Mouse (Mus musculus) heart, adult 2 months (tissue): ENCODE data around the gene Aldh1a1. TPM values are rescaled to one million over a fixed set of nuclear protein-coding genes. Genes with fewer than 3 reads are reported as not detected.

Experiments used
- DNase-seq, 2 experiments: peaks; one replicate each; pipeline ENCODE4 v3.0.0; 2021
- H3K27ac ChIP-seq: fragments of 200-600 bp; 2 replicates; pipeline ENCODE4 v1.8.1; 2022
- H3K27me3 ChIP-seq: fragments of 200-500 bp; 2 replicates; pipeline ENCODE4 v1.6.1; 2012; ENCODE audit warnings: mild to moderate bottlenecking, low read length, inconsistent platforms, mixed read lengths; ENCODE audit not compliant: control insufficient read depth, insufficient read depth
- H3K36me3 ChIP-seq: fragments of 200-500 bp; 2 replicates; pipeline ENCODE4 v1.6.1; 2012; ENCODE audit warnings: low read length, inconsistent platforms; ENCODE audit not compliant: control insufficient read depth, insufficient read depth
- H3K4me1 ChIP-seq: fragments of 200-500 bp; 2 replicates; pipeline ENCODE4 v1.6.1; 2011; ENCODE audit warnings: low read length; ENCODE audit not compliant: control insufficient read depth, insufficient read depth
- H3K4me3 ChIP-seq: fragments of 200-600 bp; 2 replicates; pipeline ENCODE4 v1.8.1; 2022
- H3K79me2 ChIP-seq: fragments of 200-500 bp; replicated peaks from 2 replicates; pipeline ENCODE4 v1.6.1; 2012; ENCODE audit warnings: mild to moderate bottlenecking, inconsistent platforms, low read length, moderate library complexity, mixed read lengths; ENCODE audit not compliant: control insufficient read depth, insufficient read depth
- H3K9ac ChIP-seq: fragments of 200-500 bp; 2 replicates; pipeline ENCODE4 v1.6.1; 2012; ENCODE audit warnings: low read depth, mild to moderate bottlenecking, control low read depth, inconsistent platforms, low read length, mixed read lengths
- CTCF ChIP-seq: fragments of 200-600 bp; IDR thresholded peaks from 2 replicates; pipeline ENCODE4 v1.8.1; 2022; ENCODE audit warnings: antibody characterized with exemption, mild to moderate bottlenecking, moderate library complexity
- EP300 ChIP-seq: fragments of 200-500 bp; IDR thresholded peaks from 2 replicates; pipeline ENCODE4 v1.6.1; 2011; ENCODE audit warnings: low read depth, low read length, control low read depth; ENCODE audit not compliant: insufficient read depth
- POLR2A ChIP-seq: fragments of 200-500 bp; IDR thresholded peaks from 2 replicates; pipeline ENCODE4 v1.6.1; 2011; ENCODE audit warnings: mild to moderate bottlenecking, low read depth, low read length, control low read depth; ENCODE audit not compliant: insufficient read depth
- WGBS: fragments of 180-500 bp; shearing (Covaris S2); methylation state at CpG from one replicate; pipeline ENCODE4 v1.1.7; 2018; 5-methylcytosine and 5-hydroxymethylcytosine counted together
- intact Hi-C: fragments of 180-260 bp; cut with DNase I; formaldehyde crosslinking; loops from one replicate; pipeline ENCODE4 v1.15.1; 2025
- polyA plus RNA-seq: library from polyadenylated mRNA; depleted of rRNA; stranded (reverse); fragments of >200 nt; gene quantifications from 2 replicates; pipeline ENCODE4 v1.2.3, GENCODE M21; 2012
- total RNA-seq, 2 experiments: library from RNA; stranded (reverse); gene quantifications; 2 replicates each; pipeline ENCODE4 v1.2.3; 2021

The Aldh1a1 gene
- total and polyA plus RNA-seq, 3 experiments: 23.3 to 25.8 (median 24.1) TPM

DNA sequence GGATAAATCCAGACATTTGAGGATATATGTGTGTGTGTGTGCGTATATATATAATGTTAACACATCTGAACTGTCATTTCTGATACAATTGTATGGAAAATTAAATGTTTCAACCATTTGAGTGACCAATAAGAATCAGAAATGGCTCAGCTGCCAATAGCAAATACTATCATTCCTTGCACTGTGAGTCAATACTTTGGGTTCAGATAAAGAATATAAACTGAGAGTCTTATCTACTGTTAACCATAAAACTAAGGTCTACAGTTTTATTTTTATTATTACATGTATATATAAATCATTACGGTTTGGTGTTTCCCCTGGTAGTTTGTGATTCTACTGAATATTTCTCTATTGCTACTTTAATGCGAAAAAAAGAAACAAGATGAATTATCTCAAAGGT is 65.6 kb downstream of the Aldh1a1 start:
- no peak overlapping the region for H3K27ac ChIP-seq
- TF ChIP-seq POLR2A: no peak
- no peak for TF ChIP-seq CTCF
- TF ChIP-seq EP300: no peak
- H3K36me3 ChIP-seq: no peaks in the 10 kb centered on the region
- H3K4me1 ChIP-seq: no peaks in the 10 kb centered on the region
- no peak overlapping the region for H3K4me3 ChIP-seq
- no peaks in the 10 kb centered on the region for H3K27me3 ChIP-seq
- H3K9ac ChIP-seq: no peak overlapping the region
- no peak for DNase-seq
- WGBS: 89% methylated on average over 3 of the region's 3 CpGs
- intact Hi-C loops: no loop called here
- H3K79me2 ChIP-seq: no peaks in the 10 kb centered on the region

DNA sequence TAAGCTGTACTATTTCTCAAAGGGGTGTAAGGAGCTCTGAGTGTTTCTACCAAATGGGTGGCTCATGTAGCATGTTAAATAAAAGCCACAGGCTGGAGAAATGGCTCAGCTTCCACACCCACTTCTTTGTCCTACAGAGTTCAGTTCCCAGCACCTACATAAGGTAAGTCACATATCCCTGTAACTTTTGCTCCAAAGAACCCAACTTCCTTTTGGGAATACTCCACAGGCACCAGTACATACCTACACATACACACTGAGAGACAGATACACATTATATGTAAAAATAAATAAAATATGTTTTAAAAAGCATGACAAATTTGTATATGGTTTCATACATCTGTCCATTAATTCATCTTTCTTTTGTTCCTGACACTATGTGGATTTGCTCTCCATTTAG is 66.0 kb downstream of the Aldh1a1 start:
- Histone ChIP-seq H3K27ac (no peak overlapping the region), H3K36me3 (no peaks in the 10 kb centered on the region), H3K9ac (no peak overlapping the region), H3K79me2 (no peaks in the 10 kb centered on the region), H3K27me3 (no peaks in the 10 kb centered on the region), H3K4me1 (no peaks in the 10 kb centered on the region), H3K4me3 (no peak overlapping the region)
- intact Hi-C loops: no loop called here
- no peak for TF ChIP-seq CTCF
- no peak for TF ChIP-seq EP300
- no peak for TF ChIP-seq POLR2A
- no peak for DNase-seq

- TF ChIP-seq EP300 (no peak), CTCF (no peak), POLR2A (no peak)
- no peaks in the 10 kb centered on the region for H3K27me3 ChIP-seq
- H3K9ac ChIP-seq: no peak overlapping the region
- H3K4me1 ChIP-seq: no peaks in the 10 kb centered on the region
- H3K27ac ChIP-seq: no peak overlapping the region
- no peak overlapping the region for H3K4me3 ChIP-seq
- WGBS: 61% methylated on average over 3 of the region's 3 CpGs
- H3K36me3 ChIP-seq: no peaks in the 10 kb centered on the region
- DNase-seq: no peak
- no peaks in the 10 kb centered on the region for H3K79me2 ChIP-seq
- intact Hi-C loops: no loop called here
Observed at GRCm38 (mm10) chr19:20558952-20559351, 66.4 kb downstream of the Aldh1a1 start.

DNA sequence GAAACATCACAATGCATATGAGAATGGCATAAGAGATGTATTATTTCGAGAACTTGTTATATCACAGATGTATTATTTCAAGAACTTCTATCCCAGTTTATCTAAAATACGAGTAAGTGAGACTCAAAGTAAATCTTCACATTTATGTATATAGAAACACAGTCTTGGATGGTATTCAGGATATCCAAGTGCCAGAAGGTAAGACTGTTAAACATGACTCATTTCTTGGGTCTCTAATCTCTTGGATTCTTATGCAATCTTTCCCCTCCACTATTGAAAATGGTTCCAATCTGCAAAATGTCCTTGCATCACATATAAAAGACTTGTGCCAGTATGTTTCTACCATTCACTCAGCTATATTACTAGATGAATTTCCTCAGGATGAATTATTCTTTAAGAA is 67.4 kb downstream of the Aldh1a1 start:
- Histone ChIP-seq H3K9ac (no peak overlapping the region), H3K4me3 (no peak overlapping the region), H3K27ac (no peak overlapping the region), H3K79me2 (no peaks in the 10 kb centered on the region), H3K4me1 (no peaks in the 10 kb centered on the region), H3K36me3 (no peaks in the 10 kb centered on the region), H3K27me3 (no peaks in the 10 kb centered on the region)
- DNase-seq: no peak
- intact Hi-C loops: no loop called here
- no peak for TF ChIP-seq CTCF
- no peak for TF ChIP-seq POLR2A
- no peak for TF ChIP-seq EP300
- WGBS: 68% methylated on average over 2 of the region's 2 CpGs

DNA sequence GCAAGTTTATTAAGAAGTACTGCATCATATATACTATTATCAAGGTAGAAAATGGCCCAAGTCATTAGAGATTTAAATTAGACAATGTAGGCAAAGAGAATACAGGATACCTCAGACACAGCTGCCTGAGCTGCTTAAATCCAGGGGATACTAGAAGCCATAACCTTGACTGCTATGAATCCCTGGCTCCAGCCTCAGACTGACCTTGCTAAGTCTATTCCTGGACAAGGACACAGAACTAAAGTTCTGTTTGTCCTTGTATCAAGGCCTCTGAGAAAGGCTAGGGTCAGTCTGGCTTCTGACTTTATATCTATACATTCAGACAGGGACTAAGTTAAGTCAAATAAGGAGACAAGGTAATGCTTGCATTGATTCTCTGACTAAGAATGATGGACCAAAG is 69.9 kb downstream of the Aldh1a1 start:
- Histone ChIP-seq H3K27me3 (no peaks in the 10 kb centered on the region), H3K4me3 (no peak overlapping the region), H3K27ac (no peak overlapping the region), H3K36me3 (no peaks in the 10 kb centered on the region), H3K4me1 (no peaks in the 10 kb centered on the region), H3K9ac (no peak overlapping the region), H3K79me2 (no peaks in the 10 kb centered on the region)
- intact Hi-C loops: no loop called here
- no peak for TF ChIP-seq CTCF
- TF ChIP-seq POLR2A: no peak
- no peak for TF ChIP-seq EP300
- no peak for DNase-seq

- Histone ChIP-seq H3K27ac (no peak overlapping the region), H3K4me1 (no peaks in the 10 kb centered on the region), H3K9ac (no peak overlapping the region), H3K36me3 (no peaks in the 10 kb centered on the region), H3K27me3 (no peaks in the 10 kb centered on the region), H3K4me3 (no peak overlapping the region), H3K79me2 (no peaks in the 10 kb centered on the region)
- intact Hi-C loops: no loop called here
- no peak for TF ChIP-seq CTCF
- TF ChIP-seq EP300: no peak
- no peak for DNase-seq
- 79% methylated on average over 4 of the region's 4 CpGs for WGBS
Observed at GRCm38 (mm10) chr19:20566294-20566693, 73.8 kb downstream of the Aldh1a1 start.

GRCm38 (mm10) chr19:20567039-20567438 is 74.5 kb downstream of the Aldh1a1 start:
- H3K9ac ChIP-seq: no peak overlapping the region
- TF ChIP-seq POLR2A (no peak), EP300 (no peak), CTCF (no peak)
- no peak for DNase-seq
- WGBS: 88% methylated on average over 2 of the region's 2 CpGs
- no peak overlapping the region for H3K27ac ChIP-seq
- no peaks in the 10 kb centered on the region for H3K27me3 ChIP-seq
- H3K79me2 ChIP-seq: no peaks in the 10 kb centered on the region
- intact Hi-C loops: no loop called here
- no peak overlapping the region for H3K4me3 ChIP-seq
- no peaks in the 10 kb centered on the region for H3K4me1 ChIP-seq
- no peaks in the 10 kb centered on the region for H3K36me3 ChIP-seq
